Mouse (Mus musculus): Measurements from ENCODE around the gene Asb11. TPM values are rescaled to one million over a fixed set of nuclear protein-coding genes. Genes with fewer than 3 reads are reported as not detected.

Asb11 gene
- polyA plus RNA-seq (2014; fragmentation: Nextera tagmentation; extraction: Ambion mirVana) = not detected in 2 replicates

DNA sequence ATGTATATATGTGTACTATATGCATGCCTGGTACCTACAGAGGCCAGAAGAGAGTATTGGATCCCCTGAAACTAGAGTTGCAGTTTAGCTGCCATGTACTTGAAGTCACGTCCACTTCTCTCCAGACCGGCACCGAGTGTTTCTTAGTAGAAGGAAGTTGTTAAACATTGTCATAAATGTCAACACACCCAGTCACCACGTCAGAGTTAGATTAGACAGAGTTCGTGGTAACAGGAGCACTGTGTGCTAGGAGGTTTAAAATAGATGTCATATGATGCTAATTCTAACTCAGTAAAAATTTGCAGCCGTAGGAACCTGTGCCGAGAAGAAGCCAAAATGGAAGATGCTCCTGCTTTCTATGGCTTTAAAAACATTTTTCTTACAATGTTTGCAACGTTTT lies at the start of gene Asb11:
Gene Asb11 (plus strand): TSS at position 286 of the 400 bp plus-strand sequence.
- H3K9ac ChIP-seq (replicated peaks; ENCODE audit: low read depth, low read length) = no peak within 1 kb of the TSS
- no peak for ATAC-seq (ENCODE audit: low read depth)
- 82% methylated on average over 8 of the region's 8 CpGs for WGBS

DNA sequence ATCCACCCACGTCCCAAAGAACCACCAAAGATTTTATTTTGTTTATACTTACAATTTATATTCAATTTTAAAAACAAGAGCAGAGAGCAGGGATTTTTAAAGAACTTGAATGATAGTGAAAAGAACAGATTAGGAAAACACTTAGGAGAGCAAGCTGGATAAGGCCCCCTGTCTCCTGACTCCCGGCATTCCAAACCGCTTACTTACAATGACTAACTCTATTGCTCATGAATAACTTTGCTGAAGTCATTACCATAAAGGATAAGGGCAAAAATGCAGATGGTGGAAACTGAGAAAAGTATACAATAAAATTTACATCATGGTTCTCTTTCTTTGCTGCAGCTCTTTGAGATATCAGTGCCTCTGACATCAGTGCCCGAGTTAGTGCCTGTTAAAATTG lies 42.7 kb upstream of the Asb11 start:
- no peaks in the 10 kb centered on the region for H3K27me3 ChIP-seq (ENCODE audit: control insufficient read depth, insufficient read depth, low read length)
- no peak overlapping the region for H3K27ac ChIP-seq (ENCODE audit: low read depth, low read length)
- H3K9ac ChIP-seq (replicated peaks; ENCODE audit: low read depth, low read length) = no peak overlapping the region
- no peaks in the 10 kb centered on the region for H3K9me3 ChIP-seq (ENCODE audit: control insufficient read depth, low read length)
- H3K4me2 ChIP-seq (ENCODE audit: low read depth, low read length) = no peak overlapping the region
- ATAC-seq (ENCODE audit: low read depth) = no peak
- 80% methylated on average over 4 of the region's 4 CpGs for WGBS
- no peaks in the 10 kb centered on the region for H3K4me1 ChIP-seq (ENCODE audit: control insufficient read depth, insufficient read depth, low read length)
- no peak overlapping the region for H3K4me3 ChIP-seq (ENCODE audit: low read depth, low read length)
- H3K36me3 ChIP-seq (ENCODE audit: control insufficient read depth, insufficient read depth, low read length) = no peaks in the 10 kb centered on the region

More for the DNA sequence above, at the start of gene Asb11:
- H3K4me1 ChIP-seq (ENCODE audit: control insufficient read depth, insufficient read depth, low read length) = no peaks in the 10 kb centered on the region
- no peaks in the 10 kb centered on the region for H3K27me3 ChIP-seq (ENCODE audit: control insufficient read depth, insufficient read depth, low read length)
- no peak within 1 kb of the TSS for H3K4me2 ChIP-seq (ENCODE audit: low read depth, low read length)
- no peak within 1 kb of the TSS for H3K27ac ChIP-seq (ENCODE audit: low read depth, low read length)
- H3K9me3 ChIP-seq (ENCODE audit: control insufficient read depth, low read length) = no peaks in the 10 kb centered on the region
- H3K4me3 ChIP-seq (ENCODE audit: low read depth, low read length) = no peak within 1 kb of the TSS
- no peaks in the 10 kb centered on the region for H3K36me3 ChIP-seq (ENCODE audit: control insufficient read depth, insufficient read depth, low read length)

DNA sequence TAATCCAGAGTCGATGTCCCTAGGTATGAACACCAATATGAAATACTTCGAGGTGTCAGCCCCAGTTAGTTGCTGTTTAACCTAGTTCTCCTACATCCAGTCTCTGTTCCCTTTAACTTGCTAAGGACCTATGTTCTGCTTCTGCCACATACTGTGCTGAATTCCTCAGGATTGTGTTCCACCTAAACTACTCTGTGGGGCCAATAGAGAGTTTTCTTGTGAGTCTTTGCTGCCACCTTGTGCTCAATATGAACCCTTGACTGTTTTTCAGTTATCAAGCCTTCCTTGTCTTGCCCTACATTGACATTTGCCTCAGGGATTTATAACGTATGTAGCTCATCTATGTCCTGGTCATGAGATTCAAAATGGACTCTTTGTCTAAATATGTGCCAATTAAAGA lies 38.3 kb upstream of the Asb11 start:
- Histone ChIP-seq H3K4me1 (ENCODE audit: control insufficient read depth, insufficient read depth, low read length) (no peaks in the 10 kb centered on the region), H3K4me2 (ENCODE audit: low read depth, low read length) (no peak overlapping the region), H3K9me3 (ENCODE audit: control insufficient read depth, low read length) (no peaks in the 10 kb centered on the region), H3K27ac (ENCODE audit: low read depth, low read length) (no peak overlapping the region), H3K27me3 (ENCODE audit: control insufficient read depth, insufficient read depth, low read length) (no peaks in the 10 kb centered on the region), H3K9ac (replicated peaks; ENCODE audit: low read depth, low read length) (no peak overlapping the region), H3K4me3 (ENCODE audit: low read depth, low read length) (no peak overlapping the region), H3K36me3 (ENCODE audit: control insufficient read depth, insufficient read depth, low read length) (no peaks in the 10 kb centered on the region)
- WGBS = 61% methylated on average over 3 of the region's 3 CpGs
- ATAC-seq (ENCODE audit: low read depth) = peak; percentile 46; the same call in 1 of the 2 replicates

DNA sequence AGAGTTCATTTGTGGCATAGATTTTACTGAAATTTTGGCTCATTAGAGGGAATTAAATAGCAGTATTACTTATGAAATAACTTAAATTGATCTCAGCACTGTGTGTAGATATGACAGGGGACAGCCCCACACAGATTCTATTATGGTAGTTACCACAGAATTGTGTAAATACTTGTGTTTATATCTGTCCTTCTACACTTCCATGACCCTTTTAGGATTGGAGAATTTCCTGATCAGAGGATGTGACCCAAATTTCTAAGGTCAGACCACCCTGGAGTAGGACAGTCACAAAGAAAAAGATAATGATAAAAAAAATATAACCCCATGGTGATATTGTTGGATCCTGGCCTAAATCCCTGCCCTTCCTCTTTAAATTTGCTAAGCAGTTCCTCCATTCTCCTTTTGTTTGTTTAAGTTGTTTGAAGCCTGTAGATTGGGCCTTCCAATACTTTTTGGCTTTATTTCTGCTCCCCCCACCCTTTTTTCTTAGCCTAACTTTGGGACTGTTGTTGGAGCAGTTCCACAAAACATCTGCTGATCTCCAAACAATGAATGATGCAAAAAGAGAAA lies 31.6 kb upstream of the Asb11 start:
- ATAC-seq (ENCODE audit: low read depth) = no peak
- H3K4me2 ChIP-seq (ENCODE audit: low read depth, low read length) = no peak overlapping the region
- no peaks in the 10 kb centered on the region for H3K4me1 ChIP-seq (ENCODE audit: control insufficient read depth, insufficient read depth, low read length)
- H3K27ac ChIP-seq (ENCODE audit: low read depth, low read length) = no peak overlapping the region
- no peak overlapping the region for H3K9ac ChIP-seq (replicated peaks; ENCODE audit: low read depth, low read length)
- no peaks in the 10 kb centered on the region for H3K27me3 ChIP-seq (ENCODE audit: control insufficient read depth, insufficient read depth, low read length)
- H3K4me3 ChIP-seq (ENCODE audit: low read depth, low read length) = no peak overlapping the region
- no peaks in the 10 kb centered on the region for H3K36me3 ChIP-seq (ENCODE audit: control insufficient read depth, insufficient read depth, low read length)
- no peaks in the 10 kb centered on the region for H3K9me3 ChIP-seq (ENCODE audit: control insufficient read depth, low read length)

DNA sequence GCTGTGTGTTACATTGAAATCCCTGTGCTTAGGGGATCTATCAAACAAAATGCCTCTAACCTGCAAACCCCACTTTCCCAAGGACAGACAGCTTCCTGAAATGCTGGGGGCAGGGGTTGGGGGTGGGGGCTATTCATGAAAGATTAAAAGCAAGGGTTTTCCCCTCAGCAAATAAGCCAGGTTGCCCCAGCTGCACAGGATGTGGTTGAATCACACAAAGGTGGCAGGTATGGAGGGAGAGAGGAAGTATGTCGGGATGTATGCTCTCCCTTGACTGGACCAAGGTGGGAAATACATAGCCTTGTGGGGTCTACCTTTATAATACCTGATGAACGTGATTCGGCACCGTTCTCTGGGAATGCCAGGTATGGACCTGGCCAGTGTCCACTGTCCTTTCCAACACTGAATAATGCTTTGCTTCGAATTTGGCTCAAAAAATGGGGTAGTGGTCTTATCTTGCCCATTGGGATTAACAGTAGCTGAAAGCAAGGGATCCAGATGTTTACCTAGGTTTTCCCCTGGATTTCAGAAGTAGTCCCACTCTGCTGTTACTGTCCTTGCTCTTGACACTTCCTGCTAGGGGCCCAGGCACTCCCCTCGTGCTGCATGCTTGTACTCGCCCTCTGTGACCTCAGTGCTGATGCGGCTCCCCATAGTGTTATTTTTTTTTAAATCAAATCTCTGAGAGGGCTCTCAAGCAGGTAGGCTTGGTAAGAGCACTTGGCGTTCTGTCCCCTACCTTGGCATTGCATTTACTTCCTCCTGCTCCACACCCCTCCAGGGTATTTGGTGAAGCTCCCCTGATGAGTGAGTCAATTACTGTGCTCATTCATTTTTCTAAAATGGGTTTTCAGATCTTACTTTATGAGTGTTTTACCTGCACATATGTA lies 30.4 kb upstream of the Asb11 start:
- Histone ChIP-seq H3K4me3 (ENCODE audit: low read depth, low read length) (no peak overlapping the region), H3K9me3 (ENCODE audit: control insufficient read depth, low read length) (no peaks in the 10 kb centered on the region), H3K27ac (ENCODE audit: low read depth, low read length) (no peak overlapping the region), H3K4me1 (ENCODE audit: control insufficient read depth, insufficient read depth, low read length) (no peaks in the 10 kb centered on the region), H3K27me3 (ENCODE audit: control insufficient read depth, insufficient read depth, low read length) (no peaks in the 10 kb centered on the region), H3K9ac (replicated peaks; ENCODE audit: low read depth, low read length) (no peak overlapping the region), H3K36me3 (ENCODE audit: control insufficient read depth, insufficient read depth, low read length) (no peaks in the 10 kb centered on the region), H3K4me2 (ENCODE audit: low read depth, low read length) (no peak overlapping the region)
- ATAC-seq (ENCODE audit: low read depth) = no peak
- 79% methylated on average over 9 of the region's 9 CpGs for WGBS

DNA sequence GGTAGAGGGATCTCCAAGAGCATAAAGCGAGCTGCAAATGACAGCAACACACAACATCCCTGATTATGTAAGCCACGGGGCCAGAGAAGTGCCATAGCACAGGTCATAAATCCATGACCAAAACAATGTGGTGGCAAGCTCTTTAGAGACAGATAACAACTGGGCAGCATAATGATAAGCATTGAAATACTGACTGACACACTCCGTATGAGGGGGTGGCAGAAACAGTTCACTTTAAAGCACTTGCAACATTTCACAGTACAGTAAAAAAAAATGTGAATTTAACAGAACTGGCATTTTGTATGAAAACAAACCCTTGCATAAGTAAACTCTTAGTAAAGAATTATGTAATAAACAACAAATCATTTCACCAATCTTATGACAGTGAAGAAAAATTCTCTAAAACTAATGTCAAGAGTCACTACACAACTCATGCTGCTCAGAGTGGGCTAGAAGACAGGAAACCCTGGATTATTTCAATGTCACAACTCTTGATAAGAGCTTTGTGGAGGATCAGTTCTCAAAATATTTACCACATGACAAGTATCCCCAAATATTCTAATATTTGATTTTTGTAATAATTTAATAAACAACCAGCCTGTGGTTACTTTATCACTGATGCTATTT lies 28.4 kb upstream of the Asb11 start:
- Histone ChIP-seq H3K4me1 (ENCODE audit: control insufficient read depth, insufficient read depth, low read length) (no peaks in the 10 kb centered on the region), H3K9ac (replicated peaks; ENCODE audit: low read depth, low read length) (no peak overlapping the region), H3K36me3 (ENCODE audit: control insufficient read depth, insufficient read depth, low read length) (no peaks in the 10 kb centered on the region), H3K4me2 (ENCODE audit: low read depth, low read length) (no peak overlapping the region), H3K27ac (ENCODE audit: low read depth, low read length) (no peak overlapping the region), H3K9me3 (ENCODE audit: control insufficient read depth, low read length) (no peaks in the 10 kb centered on the region), H3K27me3 (ENCODE audit: control insufficient read depth, insufficient read depth, low read length) (no peaks in the 10 kb centered on the region), H3K4me3 (ENCODE audit: low read depth, low read length) (no peak overlapping the region)
- 75% methylated on average over 3 of the region's 3 CpGs for WGBS
- ATAC-seq (ENCODE audit: low read depth) = no peak

DNA sequence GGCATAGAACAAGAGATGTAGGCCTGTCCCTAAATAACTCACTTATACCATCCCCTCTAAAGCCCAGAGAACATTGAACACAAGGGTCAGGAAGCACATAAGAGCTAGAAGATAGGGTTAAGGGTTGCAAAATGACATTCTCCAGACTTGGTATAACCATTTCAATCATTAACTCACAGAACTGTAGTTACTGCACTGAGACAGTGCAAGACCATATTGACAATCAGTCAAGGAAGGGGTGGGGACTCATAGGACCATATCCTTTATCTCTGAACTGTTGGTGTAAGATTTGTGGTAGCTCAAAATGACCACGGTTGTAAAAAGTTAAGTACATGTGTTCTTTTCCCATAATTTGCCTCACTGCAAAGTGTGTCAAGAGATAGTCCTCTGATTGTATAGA lies 26.2 kb upstream of the Asb11 start:
- H3K27ac ChIP-seq (ENCODE audit: low read depth, low read length) = no peak overlapping the region
- H3K4me1 ChIP-seq (ENCODE audit: control insufficient read depth, insufficient read depth, low read length) = no peaks in the 10 kb centered on the region
- H3K27me3 ChIP-seq (ENCODE audit: control insufficient read depth, insufficient read depth, low read length) = no peaks in the 10 kb centered on the region
- H3K9ac ChIP-seq (replicated peaks; ENCODE audit: low read depth, low read length) = no peak overlapping the region
- H3K4me3 ChIP-seq (ENCODE audit: low read depth, low read length) = no peak overlapping the region
- ATAC-seq (ENCODE audit: low read depth) = no peak
- H3K36me3 ChIP-seq (ENCODE audit: control insufficient read depth, insufficient read depth, low read length) = no peaks in the 10 kb centered on the region
- H3K9me3 ChIP-seq (ENCODE audit: control insufficient read depth, low read length) = no peaks in the 10 kb centered on the region
- H3K4me2 ChIP-seq (ENCODE audit: low read depth, low read length) = no peak overlapping the region
- whole genome bisulfite sequencing = 87% methylated on average over 1 of the region's 1 CpGs

DNA sequence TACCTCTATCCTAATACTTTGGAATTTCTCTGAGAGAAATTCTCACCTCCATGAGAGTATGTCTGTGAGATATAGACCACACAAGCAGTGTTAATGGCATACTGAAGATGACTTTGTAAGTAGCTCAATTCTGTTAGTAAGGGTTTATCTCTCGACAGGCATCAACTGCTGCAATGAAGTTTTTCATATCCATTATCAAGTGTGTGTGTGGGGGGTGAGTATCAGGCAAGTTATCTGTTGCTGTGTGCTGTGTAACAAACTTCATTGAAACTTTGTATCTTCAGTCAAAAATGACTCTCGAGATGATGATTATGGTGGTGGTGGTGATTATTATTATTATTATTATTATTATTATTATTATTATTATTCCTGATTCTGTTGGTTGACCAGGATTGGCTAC lies 20.0 kb upstream of the Asb11 start:
- Histone ChIP-seq H3K4me3 (ENCODE audit: low read depth, low read length) (no peak overlapping the region), H3K9me3 (ENCODE audit: control insufficient read depth, low read length) (no peaks in the 10 kb centered on the region), H3K36me3 (ENCODE audit: control insufficient read depth, insufficient read depth, low read length) (no peaks in the 10 kb centered on the region), H3K9ac (replicated peaks; ENCODE audit: low read depth, low read length) (no peak overlapping the region), H3K27me3 (ENCODE audit: control insufficient read depth, insufficient read depth, low read length) (no peaks in the 10 kb centered on the region), H3K4me1 (ENCODE audit: control insufficient read depth, insufficient read depth, low read length) (no peaks in the 10 kb centered on the region), H3K4me2 (ENCODE audit: low read depth, low read length) (no peak overlapping the region), H3K27ac (ENCODE audit: low read depth, low read length) (no peak overlapping the region)
- 86% methylated on average over 2 of the region's 2 CpGs for WGBS
- no peak for ATAC-seq (ENCODE audit: low read depth)

DNA sequence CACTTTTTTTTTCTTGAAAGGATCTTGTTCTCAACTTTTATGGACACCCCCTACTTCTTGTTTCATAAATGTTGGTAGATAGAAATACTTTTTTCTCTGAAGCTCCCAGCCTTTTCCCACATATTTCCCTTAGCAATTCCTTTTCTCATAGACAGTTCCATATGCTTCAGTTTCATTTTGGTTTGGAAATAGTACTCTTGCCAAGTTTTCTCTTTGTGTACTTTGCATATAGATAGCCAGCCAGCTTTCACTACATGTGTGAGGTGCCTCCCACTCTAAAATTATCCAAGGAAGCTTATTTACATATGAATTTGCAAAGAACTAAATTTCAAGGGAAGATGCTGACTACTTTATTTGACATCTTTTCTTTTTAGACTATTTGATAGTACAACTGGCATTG lies 18.8 kb upstream of the Asb11 start:
- Histone ChIP-seq H3K27me3 (ENCODE audit: control insufficient read depth, insufficient read depth, low read length) (no peaks in the 10 kb centered on the region), H3K9me3 (ENCODE audit: control insufficient read depth, low read length) (no peaks in the 10 kb centered on the region), H3K4me3 (ENCODE audit: low read depth, low read length) (no peak overlapping the region), H3K36me3 (ENCODE audit: control insufficient read depth, insufficient read depth, low read length) (no peaks in the 10 kb centered on the region), H3K27ac (ENCODE audit: low read depth, low read length) (no peak overlapping the region), H3K4me2 (ENCODE audit: low read depth, low read length) (no peak overlapping the region), H3K9ac (replicated peaks; ENCODE audit: low read depth, low read length) (no peak overlapping the region), H3K4me1 (ENCODE audit: control insufficient read depth, insufficient read depth, low read length) (no peaks in the 10 kb centered on the region)
- no peak for ATAC-seq (ENCODE audit: low read depth)

Measured in neural tube, embryonic 14.5 days (tissue).